Mouse (Mus musculus) heart, postnatal 0 days (tissue): ENCODE results near the gene Glt1d1. TPM values are rescaled to one million over a fixed set of nuclear protein-coding genes. Genes with fewer than 3 reads are reported as not detected.

ENCODE experiments used
- ATAC-seq: fragments of 200-750 bp; cut with Nextera tagmentation; 2 replicates; pipeline ENCODE4 v1.8.0; 2017; ENCODE audit warnings: low read depth, moderate number of reproducible peaks, moderate library complexity; ENCODE audit not compliant: insufficient read depth
- DNase-seq: peaks from one replicate; pipeline ENCODE4 v3.0.0-alpha.2; 2016; ENCODE audit warnings: low spot score
- H3K27ac ChIP-seq: fragments of 300-500 bp; sonication (generic); 2 replicates; pipeline ENCODE4 v1.5.1; 2014; ENCODE audit warnings: low read depth, mild to moderate bottlenecking
- H3K27me3 ChIP-seq: fragments of 300-500 bp; sonication (generic); 2 replicates; pipeline ENCODE4 v1.6.1; 2014; ENCODE audit warnings: low read length, mixed read lengths; ENCODE audit not compliant: control insufficient read depth, insufficient read depth
- H3K36me3 ChIP-seq: fragments of 300-500 bp; sonication (generic); replicated peaks from 2 replicates; pipeline ENCODE4 v1.6.1; 2014; ENCODE audit warnings: low read length, mixed read lengths; ENCODE audit not compliant: control insufficient read depth, insufficient read depth
- H3K4me1 ChIP-seq: fragments of 300-500 bp; sonication (generic); 2 replicates; pipeline ENCODE4 v1.6.1; 2014; ENCODE audit warnings: antibody characterized with exemption; ENCODE audit not compliant: control insufficient read depth, insufficient read depth
- H3K4me2 ChIP-seq: fragments of 300-500 bp; sonication (generic); 2 replicates; pipeline ENCODE4 v1.6.1; 2014; ENCODE audit warnings: low read depth, mild to moderate bottlenecking, low read length, moderate library complexity
- H3K4me3 ChIP-seq: fragments of 300-500 bp; sonication (generic); 2 replicates; pipeline ENCODE4 v1.5.1; 2014; ENCODE audit warnings: low read depth, low read length
- H3K9ac ChIP-seq: fragments of 300-500 bp; sonication (generic); replicated peaks from 2 replicates; pipeline ENCODE4 v1.6.1; 2014; ENCODE audit warnings: low read depth, low read length, mixed read lengths
- H3K9me3 ChIP-seq: fragments of 300-500 bp; sonication (generic); replicated peaks from 2 replicates; pipeline ENCODE4 v1.6.1; 2016; ENCODE audit warnings: low read length; ENCODE audit not compliant: control insufficient read depth
- CTCF ChIP-seq: IDR thresholded peaks from 2 replicates; pipeline ENCODE4 v1.5.1; 2016; ENCODE audit warnings: antibody characterized with exemption, control low read depth, low read depth
- EP300 ChIP-seq: IDR thresholded peaks from 2 replicates; pipeline ENCODE4 v1.6.1; 2016; ENCODE audit warnings: antibody characterized with exemption, low read depth
- WGBS: fragments of 180-500 bp; shearing (Covaris S2); extraction: QIAGEN DNeasy Blood & Tissue Kit; methylation state at CpG from one replicate; pipeline ENCODE4 v1.1.7; 2014; 5-methylcytosine and 5-hydroxymethylcytosine counted together
- polyA plus RNA-seq: library from polyadenylated mRNA; unstranded; fragments of >200 nt; fragmentation: Nextera tagmentation; extraction: Ambion mirVana; gene quantifications from 2 replicates; pipeline ENCODE4 v1.2.1, GENCODE M21; 2015
- total RNA-seq: library from RNA; depleted of rRNA; stranded (reverse); fragments of >200 nt; gene quantifications from 2 replicates; pipeline ENCODE4 v1.2.3, GENCODE M21; 2014; ENCODE audit warnings: low replicate concordance

Gene Glt1d1
- total and polyA plus RNA-seq, 2 experiments from 2014 or later = not detected

GRCm38 (mm10) chr5:127691581-127691980, 59.5 kb downstream of the Glt1d1 start:
- no peak overlapping the region for H3K27ac ChIP-seq
- H3K9ac ChIP-seq = no peak overlapping the region
- no peak for TF ChIP-seq CTCF
- TF ChIP-seq EP300 = no peak
- no peak overlapping the region for H3K4me3 ChIP-seq
- WGBS = 71% methylated on average over 21 of the region's 21 CpGs
- H3K36me3 ChIP-seq = no peaks in the 10 kb centered on the region
- H3K9me3 ChIP-seq = no peaks in the 10 kb centered on the region
- no peak for ATAC-seq
- no peaks in the 10 kb centered on the region for H3K4me1 ChIP-seq
- DNase-seq = no peak
- H3K27me3 ChIP-seq = no peaks in the 10 kb centered on the region
- no peak overlapping the region for H3K4me2 ChIP-seq

- H3K4me2 ChIP-seq = no peak overlapping the region
- no peaks in the 10 kb centered on the region for H3K27me3 ChIP-seq
- no peak overlapping the region for H3K27ac ChIP-seq
- no peak overlapping the region for H3K9ac ChIP-seq
- no peaks in the 10 kb centered on the region for H3K9me3 ChIP-seq
- ATAC-seq = no peak
- WGBS = 65% methylated on average over 4 of the region's 4 CpGs
- DNase-seq = no peak
- no peaks in the 10 kb centered on the region for H3K4me1 ChIP-seq
- no peak for TF ChIP-seq EP300
- no peak overlapping the region for H3K4me3 ChIP-seq
- no peaks in the 10 kb centered on the region for H3K36me3 ChIP-seq
Observed at GRCm38 (mm10) chr5:127695898-127696297, 63.8 kb downstream of the Glt1d1 start.

- no peaks in the 10 kb centered on the region for H3K9me3 ChIP-seq
- no peaks in the 10 kb centered on the region for H3K36me3 ChIP-seq
- WGBS = 76% methylated on average over 4 of the region's 4 CpGs
- no peaks in the 10 kb centered on the region for H3K27me3 ChIP-seq
- TF ChIP-seq CTCF (no peak), EP300 (no peak)
- DNase-seq (no peak), ATAC-seq (no peak)
- H3K4me3 ChIP-seq = no peak overlapping the region
- H3K4me1 ChIP-seq = no peaks in the 10 kb centered on the region
- no peak overlapping the region for H3K27ac ChIP-seq
- no peak overlapping the region for H3K9ac ChIP-seq
- no peak overlapping the region for H3K4me2 ChIP-seq
Observed at GRCm38 (mm10) chr5:127696602-127697001, 64.5 kb downstream of the Glt1d1 start.

- WGBS = 38% methylated on average over 2 of the region's 2 CpGs
- Histone ChIP-seq H3K9ac (no peak overlapping the region), H3K4me1 (no peaks in the 10 kb centered on the region)
Observed at GRCm38 (mm10) chr5:127698525-127698924, 66.5 kb downstream of the Glt1d1 start.

GRCm38 (mm10) chr5:127699679-127700078, 67.6 kb downstream of the Glt1d1 start:
- H3K27ac ChIP-seq = no peak overlapping the region
- no peak for DNase-seq

More at GRCm38 (mm10) chr5:127698525-127698924, 66.5 kb downstream of the Glt1d1 start:
- DNase-seq (no peak), ATAC-seq (no peak)
- Histone ChIP-seq H3K4me2 (no peak overlapping the region), H3K27ac (no peak overlapping the region), H3K4me3 (no peak overlapping the region), H3K9me3 (no peaks in the 10 kb centered on the region), H3K36me3 (no peaks in the 10 kb centered on the region), H3K27me3 (no peaks in the 10 kb centered on the region)
- no peak for TF ChIP-seq EP300

DNA sequence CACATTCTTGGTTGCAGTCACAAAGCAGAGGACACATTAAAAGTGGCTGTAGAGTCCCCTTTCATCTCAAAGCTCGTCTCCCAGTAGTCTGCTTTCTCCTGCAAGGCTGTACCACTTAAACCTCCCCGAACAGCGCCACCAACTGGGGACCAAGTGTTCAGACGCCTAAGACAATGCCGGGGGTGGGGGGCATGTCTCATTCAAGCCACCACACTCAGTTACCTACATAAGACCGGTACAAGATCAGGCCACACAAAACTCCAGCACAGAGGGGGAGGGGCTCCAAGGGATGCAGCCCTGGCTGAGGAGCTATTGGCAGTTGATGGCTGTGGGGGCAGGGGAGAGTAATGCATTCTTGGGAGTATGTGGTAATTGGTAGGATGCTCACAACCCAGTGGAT, 68.1 kb downstream of the Glt1d1 start:
- Histone ChIP-seq H3K4me1 (no peaks in the 10 kb centered on the region), H3K9me3 (no peaks in the 10 kb centered on the region), H3K4me2 (no peak overlapping the region), H3K4me3 (no peak overlapping the region), H3K9ac (no peak overlapping the region), H3K36me3 (no peaks in the 10 kb centered on the region), H3K27ac (no peak overlapping the region), H3K27me3 (no peaks in the 10 kb centered on the region)
- ATAC-seq (no peak), DNase-seq (no peak)
- TF ChIP-seq EP300 (no peak), CTCF (no peak)
- 63% methylated on average over 6 of the region's 6 CpGs for WGBS

More at GRCm38 (mm10) chr5:127699679-127700078, 67.6 kb downstream of the Glt1d1 start:
- ATAC-seq = no peak
- Histone ChIP-seq H3K27me3 (no peaks in the 10 kb centered on the region), H3K4me2 (no peak overlapping the region), H3K4me3 (no peak overlapping the region), H3K36me3 (no peaks in the 10 kb centered on the region), H3K4me1 (no peaks in the 10 kb centered on the region), H3K9me3 (no peaks in the 10 kb centered on the region), H3K9ac (no peak overlapping the region)
- WGBS = 77% methylated on average over 5 of the region's 5 CpGs
- no peak for TF ChIP-seq CTCF
- TF ChIP-seq EP300 = no peak
